Mouse (Mus musculus): Measurements from ENCODE around the gene Hipk3. TPM values are rescaled to one million over a fixed set of nuclear protein-coding genes. Genes with fewer than 3 reads are reported as not detected.

Hipk3 gene
- polyA plus RNA-seq (2014; fragmentation: Illumina TruSeq; extraction: RNeasy Lipid Tissue Mini Kit (QIAGEN cat#74804); ENCODE audit: low read depth, low replicate concordance) = 115 TPM

DNA sequence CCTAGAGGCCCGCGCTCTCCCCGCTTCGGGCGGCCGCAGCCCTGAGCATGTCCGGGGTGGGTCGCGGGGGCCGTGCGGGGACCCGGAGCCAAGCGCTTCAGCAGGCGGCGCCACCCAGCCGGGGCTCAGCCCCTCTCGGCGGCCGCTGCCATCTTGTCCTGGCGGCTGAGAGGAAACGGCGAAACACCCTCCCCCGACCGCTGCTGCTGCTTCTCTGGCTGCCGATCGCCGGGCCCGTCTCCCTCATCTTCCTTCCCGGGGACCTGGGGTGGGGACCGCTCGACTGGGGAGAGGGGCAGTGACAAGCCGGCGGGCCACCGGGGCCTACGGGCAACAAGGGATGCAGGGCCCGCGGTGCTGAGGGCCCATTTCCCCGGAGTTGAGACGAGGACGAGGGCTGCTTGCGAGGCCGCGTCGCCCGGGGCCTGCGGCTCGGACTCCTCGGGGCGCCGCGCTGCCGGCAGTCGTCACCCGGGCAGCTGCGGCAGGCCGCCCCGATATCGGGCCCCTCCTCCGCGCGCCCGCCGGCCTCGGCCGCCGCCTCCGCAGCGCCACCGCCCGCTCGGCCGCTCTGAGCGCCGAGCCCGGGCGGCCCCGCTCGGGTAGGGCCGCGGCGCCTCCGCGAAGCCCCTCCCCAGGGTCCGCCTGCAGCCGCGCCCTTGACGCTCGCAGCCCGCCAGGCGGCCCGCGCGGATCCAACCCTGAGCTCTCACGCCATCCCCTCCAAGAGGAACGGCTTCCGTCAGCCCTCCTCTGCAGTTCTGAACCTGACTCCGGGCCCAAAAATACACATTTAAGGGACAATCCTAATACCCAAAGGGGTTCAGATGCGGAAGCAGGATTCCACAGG lies at the start of gene Hipk3:
Gene Hipk3, minus strand, starts transcription at position 496 of the 850 bp plus-strand sequence.

GRCm38 (mm10) chr2:104410963-104411545 lies 83.2 kb downstream of the Hipk3 start, which contains the start of gene D430041D05Rik:
Gene D430041D05Rik, minus strand, starts transcription at chr2:104411013.

Other genes with a start within 250 kb of the Hipk3 start
- 0.16 TPM for gene D430041D05Rik, start 83.4 kb downstream of the Hipk3 start, polyA plus RNA-seq (2014; fragmentation: Illumina TruSeq; extraction: RNeasy Lipid Tissue Mini Kit (QIAGEN cat#74804); ENCODE audit: low read depth, low replicate concordance)
- 39.0 TPM for gene Cstf3, start 96.1 kb upstream of the Hipk3 start, polyA plus RNA-seq (2014; fragmentation: Illumina TruSeq; extraction: RNeasy Lipid Tissue Mini Kit (QIAGEN cat#74804); ENCODE audit: low read depth, low replicate concordance)
- 15.9 TPM for gene Tcp11l1, start 217.7 kb upstream of the Hipk3 start, polyA plus RNA-seq (2014; fragmentation: Illumina TruSeq; extraction: RNeasy Lipid Tissue Mini Kit (QIAGEN cat#74804); ENCODE audit: low read depth, low replicate concordance)
- gene Pin1rt1, start 221.9 kb upstream of the Hipk3 start, polyA plus RNA-seq (2014; fragmentation: Illumina TruSeq; extraction: RNeasy Lipid Tissue Mini Kit (QIAGEN cat#74804); ENCODE audit: low read depth, low replicate concordance) = not detected
- 66.2 TPM for gene Depdc7, start 248.4 kb upstream of the Hipk3 start, polyA plus RNA-seq (2014; fragmentation: Illumina TruSeq; extraction: RNeasy Lipid Tissue Mini Kit (QIAGEN cat#74804); ENCODE audit: low read depth, low replicate concordance)

All from kidney, adult 10 weeks (tissue).